In genomic region chr3:95657108-95657507, GRCm38 (mm10) we compare ENCODE assay signal across 19 mouse cellular contexts. TPM values are rescaled to one million over a fixed set of nuclear protein-coding genes. Genes with fewer than 3 reads are reported as not detected.
DNase-seq lines count a peak whose midpoint lies in the region; ATAC-seq and TF ChIP-seq lines count a peak whose summit lies in the region.
"Had no signal": no experiment of that assay in that cellular context is flagged by ENCODE, and none has a peak within 500 bp of the region (broad histone marks: within the 10 kb centered on the region; RNA-seq: fewer than 3 reads in every experiment).

No protein-coding gene starts in this region.

- TF ChIP-seq CTCF in spleen, adult 2 months (IDR thresholded peaks at IDR 0.05; ENCODE audit: extremely low read depth, insufficient read depth, insufficient read length, insufficient replicate concordance) = no peak

- ATAC-seq in forebrain, embryonic 14.5 days = no peak
- no peak for ATAC-seq in liver, embryonic 13.5 days (ENCODE audit: low read depth)
- ATAC-seq: activated CD4-positive, CD25-positive, alpha-beta regulatory T cell, adult 4 months; Patski had no signal

- no peak overlapping the region for H3K27ac ChIP-seq in forebrain, embryonic 10.5 days
- H3K27ac ChIP-seq in forebrain, embryonic 14.5 days (ENCODE audit: low read depth, low read length) = no peak overlapping the region
- H3K27ac ChIP-seq in spleen, adult 2 months (ENCODE audit: insufficient read depth, low read length) = peak overlapping the region; percentile 99
- peak overlapping the region; percentile 97 for H3K27ac ChIP-seq in liver, embryonic 13.5 days
- H3K27ac ChIP-seq: layer of hippocampus, adult 2 months had no signal

- H3K9me3 ChIP-seq in forebrain, embryonic 10.5 days = no peaks in the 10 kb centered on the region
- H3K9me3 ChIP-seq in forebrain, embryonic 14.5 days (replicated peaks; ENCODE audit: control insufficient read depth, low read length) = no peaks in the 10 kb centered on the region
- no peaks in the 10 kb centered on the region for H3K9me3 ChIP-seq in liver, embryonic 13.5 days (replicated peaks)
- H3K9me3 ChIP-seq: hindbrain, embryonic 10.5 days; limb, embryonic 12.5 days had no signal

- H3K4me3 ChIP-seq in forebrain, embryonic 10.5 days = peak overlapping the region; percentile 99; the same call in 1 of the 2 replicates
- H3K4me3 ChIP-seq in forebrain, embryonic 14.5 days (ENCODE audit: low read depth, low read length) = no peak overlapping the region
- H3K4me3 ChIP-seq in spleen, adult 2 months (ENCODE audit: extremely low read depth, insufficient read depth, insufficient read length) = no peak overlapping the region
- peak overlapping the region; percentile 97; the same call in 1 of the 2 replicates for H3K4me3 ChIP-seq in liver, embryonic 13.5 days (replicated peaks)
- H3K4me3 ChIP-seq: heart, adult 2 months; layer of hippocampus, adult 2 months had no signal

- H3K36me3 ChIP-seq in forebrain, embryonic 10.5 days (replicated peaks) = peaks cover 23% of the 10 kb centered on the region
- H3K36me3 ChIP-seq in forebrain, embryonic 14.5 days (ENCODE audit: control insufficient read depth, insufficient read depth, low read length) = peaks cover 18% of the 10 kb centered on the region
- peaks cover 22% of the 10 kb centered on the region for H3K36me3 ChIP-seq in spleen, adult 2 months (ENCODE audit: control insufficient read depth, insufficient read depth, low read length)
- peaks cover 21% of the 10 kb centered on the region for H3K36me3 ChIP-seq in liver, embryonic 13.5 days

- H3K4me1 ChIP-seq in forebrain, embryonic 10.5 days = peaks cover 45% of the 10 kb centered on the region
- H3K4me1 ChIP-seq in forebrain, embryonic 14.5 days (ENCODE audit: control insufficient read depth, insufficient read depth, low read length) = peaks cover 19% of the 10 kb centered on the region
- peaks cover 12% of the 10 kb centered on the region for H3K4me1 ChIP-seq in spleen, adult 2 months (ENCODE audit: control insufficient read depth, insufficient read depth, insufficient read length)
- H3K4me1 ChIP-seq in liver, embryonic 13.5 days (replicated peaks) = peaks cover 64% of the 10 kb centered on the region

- TF ChIP-seq POLR2A in spleen, adult 2 months (IDR thresholded peaks at IDR 0.05; ENCODE audit: low read depth, low read length) = no peak

- no peaks in the 10 kb centered on the region for H3K27me3 ChIP-seq in forebrain, embryonic 10.5 days (ENCODE audit: poor library complexity, severe bottlenecking)
- no peaks in the 10 kb centered on the region for H3K27me3 ChIP-seq in forebrain, embryonic 14.5 days (replicated peaks; ENCODE audit: control insufficient read depth, insufficient read depth, low read length)
- no peaks in the 10 kb centered on the region for H3K27me3 ChIP-seq in spleen, adult 2 months (ENCODE audit: control insufficient read depth, insufficient read depth, low read length)
- H3K27me3 ChIP-seq in liver, embryonic 13.5 days = no peaks in the 10 kb centered on the region
- H3K27me3 ChIP-seq: limb, embryonic 12.5 days; Patski had no signal

- no peak overlapping the region for H3K9ac ChIP-seq in forebrain, embryonic 14.5 days (ENCODE audit: low read length)
- H3K9ac ChIP-seq in liver, embryonic 13.5 days = 0 out of 2 replicates have a peak overlapping the region, but pooled peaks have one; percentile 100

- no peak overlapping the region for H3K4me2 ChIP-seq in forebrain, embryonic 14.5 days (ENCODE audit: low read length)
- peak overlapping the region; percentile 87; the same call in 1 of the 2 replicates for H3K4me2 ChIP-seq in liver, embryonic 13.5 days

- WGBS in forebrain, embryonic 10.5 days = 92% methylated on average over 3 of the region's 3 CpGs
- WGBS in forebrain, embryonic 14.5 days = 93% methylated on average over 3 of the region's 3 CpGs
- whole genome bisulfite sequencing in spleen, adult 2 months = 69% methylated on average over 3 of the region's 3 CpGs
- WGBS in liver, embryonic 13.5 days (ENCODE audit: insufficient replicate concordance) = 71% methylated on average over 3 of the region's 3 CpGs

- DNase-seq in forebrain, embryonic 10.5 days (ENCODE audit: extremely low spot score, low spot score) = no peak
- no peak for DNase-seq in forebrain, embryonic 14.5 days (ENCODE audit: low spot score)
- no peak for DNase-seq in spleen, adult 2 months (ENCODE audit: low read depth in 1 of 2, low spot score in 2 of 2)
- no peak for DNase-seq in spleen, adult 12 weeks (ENCODE audit: low spot score)
- DNase-seq in liver, embryonic 13.5 days = no peak
- no peak for DNase-seq in right cerebral cortex, postnatal 14 days
- no peak for DNase-seq in cerebellum, postnatal 36 days
- DNase-seq in thymus, adult 18-20 months = no peak
- DNase-seq: adrenal gland, postnatal 14 days; cerebellum, adult 9-11 months; embryo, embryonic 11 days; heart, adult 2 months; kidney, adult 18-20 months; kidney, postnatal 10 days had no signal

RNA-seq across cellular contexts. Expression of gene Mcl1, which starts 1.5 kb away (rescaled TPM):
- 42.1 and 42.9 TPM in 2 replicates for polyA plus RNA-seq in forebrain, embryonic 10.5 days (2016; fragmentation: Nextera tagmentation; extraction: Ambion mirVana)
- polyA plus RNA-seq in forebrain, embryonic 14.5 days (2014; fragmentation: Nextera tagmentation; extraction: Ambion mirVana) = 50.3 and 50.8 TPM in 2 replicates
- polyA plus RNA-seq in spleen, adult 2 months (2012; rRNA removed) = 169 and 276 TPM in 2 replicates
- 31.8 and 33.3 TPM in 2 replicates for polyA plus RNA-seq in liver, embryonic 13.5 days (2015; fragmentation: Nextera tagmentation; extraction: Ambion mirVana)

RNA-seq across cellular contexts. Expression of gene Adamtsl4, which starts 30.6 kb away (rescaled TPM):
- polyA plus RNA-seq in forebrain, embryonic 10.5 days (2016; fragmentation: Nextera tagmentation; extraction: Ambion mirVana) = 0.84 and 1.6 TPM in 2 replicates
- polyA plus RNA-seq in forebrain, embryonic 14.5 days (2014; fragmentation: Nextera tagmentation; extraction: Ambion mirVana) = 0.13 and 0.72 TPM in 2 replicates
- polyA plus RNA-seq in spleen, adult 2 months (2012; rRNA removed) = 7.9 and 8.1 TPM in 2 replicates
- 0.37 and 0.83 TPM in 2 replicates for polyA plus RNA-seq in liver, embryonic 13.5 days (2015; fragmentation: Nextera tagmentation; extraction: Ambion mirVana)

RNA-seq across cellular contexts. Expression of gene Ensa, which starts 32.3 kb away (rescaled TPM):
- 85.8 and 86.5 TPM in 2 replicates for polyA plus RNA-seq in forebrain, embryonic 10.5 days (2016; fragmentation: Nextera tagmentation; extraction: Ambion mirVana)
- polyA plus RNA-seq in forebrain, embryonic 14.5 days (2014; fragmentation: Nextera tagmentation; extraction: Ambion mirVana) = 97.2 and 106 TPM in 2 replicates
- 8.3 and 10.4 TPM in 2 replicates for polyA plus RNA-seq in spleen, adult 2 months (2012; rRNA removed)
- polyA plus RNA-seq in liver, embryonic 13.5 days (2015; fragmentation: Nextera tagmentation; extraction: Ambion mirVana) = 33.4 and 36.8 TPM in 2 replicates

Comparison
In these comparisons a context has a peak if more than half of its experiments do, and no peak if none do; other contexts are left out.
1. H3K4me3 ChIP-seq: peak in forebrain, embryonic 10.5 days (single experiment) and liver, embryonic 13.5 days (single experiment); none in forebrain, embryonic 14.5 days (single experiment) and spleen, adult 2 months (single experiment).
2. H3K27ac ChIP-seq: peak in spleen, adult 2 months (single experiment) and liver, embryonic 13.5 days (single experiment); none in forebrain, embryonic 10.5 days (single experiment) and forebrain, embryonic 14.5 days (single experiment).